Mouse (Mus musculus) left cerebral cortex, adult 9 months (tissue): Measurements from ENCODE around the gene Guca2a.
A peak's percentile ranks its signal among the peaks of the same experiment; 100 is the strongest.
"Not testable (repeated sequence)": the region's sequence is repeated elsewhere in the genome, so short reads cannot be mapped to it uniquely, and the experiment has no call there.

ENCODE experiments used
- DNase-seq, 2 experiments: peaks; one replicate each; pipeline ENCODE4 v3.0.0; 2022; ENCODE audit warnings: low spot score in 2 of 2

Gene Guca2a

GRCm38 (mm10) chr4:119637176-119637845 is at the start of gene Guca2a:
Guca2a (plus strand) TSS chr4:119637704.
- DNase-seq: no peak

GRCm38 (mm10) chr4:119588037-119588436 is 49.5 kb upstream of the Guca2a start:
- DNase-seq: no peak

GRCm38 (mm10) chr4:119589423-119589822 is 48.1 kb upstream of the Guca2a start:
- DNase-seq: no peak

GRCm38 (mm10) chr4:119590027-119590426 is 47.5 kb upstream of the Guca2a start:
- DNase-seq: peak in 1 of 2 experiments; percentile 10

GRCm38 (mm10) chr4:119592479-119592878 is 45.0 kb upstream of the Guca2a start:
- DNase-seq: no peak

GRCm38 (mm10) chr4:119594331-119594730 is 43.2 kb upstream of the Guca2a start:
- no peak for DNase-seq

- no peak for DNase-seq
These were observed 37.9 kb upstream of the Guca2a start for GRCm38 (mm10) chr4:119599605-119600004.

- DNase-seq: no peak
These were observed 28.0 kb upstream of the Guca2a start for GRCm38 (mm10) chr4:119609488-119609887.

- DNase-seq: no peak
These were observed 23.4 kb upstream of the Guca2a start for GRCm38 (mm10) chr4:119614078-119614477.

- DNase-seq: no peak
These were observed 22.8 kb upstream of the Guca2a start for GRCm38 (mm10) chr4:119614724-119615123.

- DNase-seq: no peak
These were observed 11.3 kb upstream of the Guca2a start for GRCm38 (mm10) chr4:119626081-119626645.

GRCm38 (mm10) chr4:119626876-119627275 is 10.6 kb upstream of the Guca2a start:
- no peak for DNase-seq

GRCm38 (mm10) chr4:119627317-119627716 is 10.2 kb upstream of the Guca2a start:
- DNase-seq: no peak

GRCm38 (mm10) chr4:119628363-119628762 is 9.1 kb upstream of the Guca2a start:
- DNase-seq: not testable (repeated sequence)

- DNase-seq: peak in 1 of 2 experiments; percentile 53
These were observed 6.2 kb upstream of the Guca2a start for GRCm38 (mm10) chr4:119631115-119631919.

GRCm38 (mm10) chr4:119632721-119633120 is 4.8 kb upstream of the Guca2a start:
- no peak for DNase-seq

GRCm38 (mm10) chr4:119633342-119633741 is 4.2 kb upstream of the Guca2a start:
- no peak for DNase-seq

- no peak for DNase-seq
These were observed 3.6 kb upstream of the Guca2a start for GRCm38 (mm10) chr4:119633948-119634347.

GRCm38 (mm10) chr4:119634908-119635660 is 2.4 kb upstream of the Guca2a start:
- no peak for DNase-seq

GRCm38 (mm10) chr4:119635686-119636085 is 1.8 kb upstream of the Guca2a start:
- DNase-seq: no peak

GRCm38 (mm10) chr4:119636731-119637130 is 773 bp upstream of the Guca2a start:
- no peak for DNase-seq

- no peak for DNase-seq
These were observed 442 bp downstream of the Guca2a start for GRCm38 (mm10) chr4:119637946-119638345.
